Mouse (Mus musculus): Measurements from ENCODE around the gene E030030I06Rik.
"Not testable (repeated sequence)": the region's sequence is repeated elsewhere in the genome, so short reads cannot be mapped to it uniquely, and the experiment has no call there.

The E030030I06Rik gene

GRCm38 (mm10) chr10:22149073-22149690, at the start of gene E030030I06Rik:
Gene E030030I06Rik, minus strand, starts transcription at chr10:22149270.
- peak; percentile 59 for DNase-seq (ENCODE audit: extremely low spot score)

GRCm38 (mm10) chr10:22191035-22191434, 42.0 kb upstream of the E030030I06Rik start:
- peak; percentile 28 for DNase-seq (ENCODE audit: extremely low spot score)

- DNase-seq (ENCODE audit: extremely low spot score), result not testable (repeated sequence)
Measured at GRCm38 (mm10) chr10:22176515-22176914, 27.4 kb upstream of the E030030I06Rik start.

- not testable (repeated sequence) for DNase-seq (ENCODE audit: extremely low spot score)
Measured at GRCm38 (mm10) chr10:22174190-22174487, 25.1 kb upstream of the E030030I06Rik start.

- DNase-seq (ENCODE audit: extremely low spot score), result peak; percentile 8
Measured at GRCm38 (mm10) chr10:22173335-22174189, 24.5 kb upstream of the E030030I06Rik start.

- not testable (repeated sequence) for DNase-seq (ENCODE audit: extremely low spot score)
Measured at GRCm38 (mm10) chr10:22172431-22173334, 23.6 kb upstream of the E030030I06Rik start.

GRCm38 (mm10) chr10:22169116-22169515, 20.0 kb upstream of the E030030I06Rik start:
- not testable (repeated sequence) for DNase-seq (ENCODE audit: extremely low spot score)

- DNase-seq (ENCODE audit: extremely low spot score), result not testable (repeated sequence)
Measured at GRCm38 (mm10) chr10:22167061-22167460, 18.0 kb upstream of the E030030I06Rik start.

- DNase-seq (ENCODE audit: extremely low spot score), result not testable (repeated sequence)
Measured at GRCm38 (mm10) chr10:22166025-22166424, 17.0 kb upstream of the E030030I06Rik start.

- DNase-seq (ENCODE audit: extremely low spot score), result not testable (repeated sequence)
Measured at GRCm38 (mm10) chr10:22165328-22166003, 16.4 kb upstream of the E030030I06Rik start.

GRCm38 (mm10) chr10:22163705-22164583, 14.9 kb upstream of the E030030I06Rik start:
- DNase-seq (ENCODE audit: extremely low spot score), result not testable (repeated sequence)

GRCm38 (mm10) chr10:22163279-22163678, 14.2 kb upstream of the E030030I06Rik start:
- DNase-seq (ENCODE audit: extremely low spot score), result not testable (repeated sequence)

GRCm38 (mm10) chr10:22159581-22160140, 10.6 kb upstream of the E030030I06Rik start:
- DNase-seq (ENCODE audit: extremely low spot score), result peak; percentile 23

- DNase-seq (ENCODE audit: extremely low spot score), result peak; percentile 45
Measured at GRCm38 (mm10) chr10:22159131-22159561, 10.1 kb upstream of the E030030I06Rik start.

- DNase-seq (ENCODE audit: extremely low spot score), result peak; percentile 73
Measured at GRCm38 (mm10) chr10:22158310-22158999, 9.4 kb upstream of the E030030I06Rik start, which contains the start of the genes Raet1e and H60b. Gene Raet1e, plus strand, starts transcription at chr10:22158569. Gene H60b, plus strand, starts transcription at chr10:22158586.

GRCm38 (mm10) chr10:22154871-22155799, 6.1 kb upstream of the E030030I06Rik start:
- DNase-seq (ENCODE audit: extremely low spot score), result no peak

- peak; percentile 56 for DNase-seq (ENCODE audit: extremely low spot score)
Measured at GRCm38 (mm10) chr10:22154127-22154526, 5.1 kb upstream of the E030030I06Rik start.

GRCm38 (mm10) chr10:22153147-22153690, 4.1 kb upstream of the E030030I06Rik start:
- DNase-seq (ENCODE audit: extremely low spot score), result not testable (repeated sequence)
